10 mouse cellular contexts compared by ENCODE assay signal in the genomic region with DNA sequence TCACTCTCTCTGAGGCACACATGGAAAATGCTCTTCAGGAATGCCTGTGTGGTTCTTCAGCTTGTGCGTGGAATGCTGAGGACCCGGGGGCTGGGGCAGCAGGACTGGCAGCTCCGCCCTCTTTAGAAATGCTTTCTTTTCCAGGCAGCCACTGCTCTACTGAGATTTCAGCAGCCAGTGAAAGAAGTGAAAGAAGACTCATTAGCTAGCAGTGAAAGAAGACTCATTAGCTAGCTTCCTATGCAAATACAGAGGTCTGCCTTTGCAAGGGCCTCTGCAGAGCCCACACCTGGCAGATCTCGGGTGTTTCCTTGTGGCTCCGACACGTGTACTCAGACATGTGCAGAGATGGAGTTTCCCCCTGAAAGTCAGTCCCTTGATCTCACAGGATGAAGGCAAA.
DNase-seq lines count a peak whose midpoint lies in the region; ATAC-seq and TF ChIP-seq lines count a peak whose summit lies in the region.
"Had no signal": no experiment of that assay in that cellular context is flagged by ENCODE, and none has a peak within 500 bp of the region (broad histone marks: within the 10 kb centered on the region; RNA-seq: fewer than 3 reads in every experiment).

No protein-coding gene starts in this region.

- no peak for TF ChIP-seq CTCF in lung, embryonic 14.5 days (IDR thresholded peaks at IDR 0.05; ENCODE audit: low read depth)

- H3K27ac ChIP-seq in heart, embryonic 13.5 days (replicated peaks) = no peak overlapping the region
- H3K27ac ChIP-seq in forebrain, embryonic 13.5 days = peak overlapping the region; percentile 68
- H3K27ac ChIP-seq in lung, embryonic 14.5 days (ENCODE audit: low read depth) = peak overlapping the region; percentile 40; the same call in 1 of the 2 replicates

- H3K9ac ChIP-seq in heart, embryonic 13.5 days = no peak overlapping the region
- no peak overlapping the region for H3K9ac ChIP-seq in forebrain, embryonic 13.5 days
- no peak overlapping the region for H3K9ac ChIP-seq in lung, embryonic 14.5 days
- H3K9ac ChIP-seq: liver, postnatal 0 days had no signal

- no peak for ATAC-seq in heart, embryonic 13.5 days (ENCODE audit: extremely low read depth, insufficient number of reproducible peaks, low FRiP score, low TSS enrichment)
- ATAC-seq in forebrain, embryonic 13.5 days = peak; percentile 80
- peak; percentile 63; the same call in 1 of the 2 replicates for ATAC-seq in lung, embryonic 14.5 days (ENCODE audit: insufficient read depth)
- no peak for ATAC-seq in monocyte, adult 5-6 weeks (replicated peaks; ENCODE audit: insufficient number of reproducible peaks, low FRiP score, low TSS enrichment, poor library complexity, severe bottlenecking)
- ATAC-seq: liver, postnatal 0 days had no signal

- H3K9me3 ChIP-seq in heart, embryonic 13.5 days = no peaks in the 10 kb centered on the region
- no peaks in the 10 kb centered on the region for H3K9me3 ChIP-seq in forebrain, embryonic 13.5 days (replicated peaks)
- no peaks in the 10 kb centered on the region for H3K9me3 ChIP-seq in lung, embryonic 14.5 days (ENCODE audit: low read depth, low read length)

- no peaks in the 10 kb centered on the region for H3K36me3 ChIP-seq in heart, embryonic 13.5 days
- no peaks in the 10 kb centered on the region for H3K36me3 ChIP-seq in forebrain, embryonic 13.5 days (ENCODE audit: poor library complexity, severe bottlenecking)
- H3K36me3 ChIP-seq in lung, embryonic 14.5 days (ENCODE audit: insufficient read depth) = no peaks in the 10 kb centered on the region

- intact Hi-C loops in left cerebral cortex, postnatal 36 days (cut with DNase I) = no loop called here

- H3K4me1 ChIP-seq in heart, embryonic 13.5 days = peaks cover 23% of the 10 kb centered on the region
- H3K4me1 ChIP-seq in forebrain, embryonic 13.5 days = peaks cover 30% of the 10 kb centered on the region
- H3K4me1 ChIP-seq in lung, embryonic 14.5 days (ENCODE audit: insufficient read depth) = no peaks in the 10 kb centered on the region

- no peak overlapping the region for H3K4me3 ChIP-seq in heart, embryonic 13.5 days
- no peak overlapping the region for H3K4me3 ChIP-seq in forebrain, embryonic 13.5 days
- H3K4me3 ChIP-seq in lung, embryonic 14.5 days (ENCODE audit: low read depth, low read length) = no peak overlapping the region

- peak overlapping the region; percentile 20; the same call in 1 of the 2 replicates for H3K4me2 ChIP-seq in heart, embryonic 13.5 days
- H3K4me2 ChIP-seq in forebrain, embryonic 13.5 days = peak overlapping the region; percentile 28
- H3K4me2 ChIP-seq in lung, embryonic 14.5 days = peak overlapping the region; percentile 16; the same call in 1 of the 2 replicates

- peaks cover 25% of the 10 kb centered on the region; the same call in 1 of the 2 replicates for H3K27me3 ChIP-seq in heart, embryonic 13.5 days (replicated peaks)
- H3K27me3 ChIP-seq in forebrain, embryonic 13.5 days = no peaks in the 10 kb centered on the region
- H3K27me3 ChIP-seq in lung, embryonic 14.5 days (ENCODE audit: insufficient read depth, low read length) = no peaks in the 10 kb centered on the region

- no peak for DNase-seq in heart, adult 18-20 months
- DNase-seq in CD4-positive helper T cell, adult 2 months (ENCODE audit: low read depth, low spot score) = peak; percentile 47
- DNase-seq in lung, embryonic 14.5 days = peak; percentile 53
- DNase-seq in thymus, postnatal 10 days (ENCODE audit: low spot score in 2 of 2) = no peak
- DNase-seq in left cerebral cortex, postnatal 36 days (ENCODE audit: low spot score in 2 of 2) = no peak
- DNase-seq: liver, postnatal 0 days; thymus, adult 18-20 months had no signal

- 28% methylated on average over 6 of the region's 6 CpGs for WGBS in heart, embryonic 13.5 days
- WGBS in forebrain, embryonic 13.5 days = 7% methylated on average over 6 of the region's 6 CpGs
- 31% methylated on average over 6 of the region's 6 CpGs for WGBS in lung, embryonic 14.5 days

Comparison
In these comparisons a context has a peak if more than half of its experiments do, and no peak if none do; other contexts are left out.
1. ATAC-seq: peak in forebrain, embryonic 13.5 days (single experiment) and lung, embryonic 14.5 days (single experiment); none in heart, embryonic 13.5 days (single experiment) and monocyte, adult 5-6 weeks (single experiment).
2. DNase-seq: peak in CD4-positive helper T cell, adult 2 months (single experiment) and lung, embryonic 14.5 days (single experiment); none in heart, adult 18-20 months (0 of 2), thymus, postnatal 10 days (0 of 2) and left cerebral cortex, postnatal 36 days (0 of 2).
3. Peak in every context shown above with its lines, with median percentiles within 50 percentile points of each other: H3K4me2 ChIP-seq.